Mouse (Mus musculus): ENCODE results near the gene Gm44973.

DNA sequence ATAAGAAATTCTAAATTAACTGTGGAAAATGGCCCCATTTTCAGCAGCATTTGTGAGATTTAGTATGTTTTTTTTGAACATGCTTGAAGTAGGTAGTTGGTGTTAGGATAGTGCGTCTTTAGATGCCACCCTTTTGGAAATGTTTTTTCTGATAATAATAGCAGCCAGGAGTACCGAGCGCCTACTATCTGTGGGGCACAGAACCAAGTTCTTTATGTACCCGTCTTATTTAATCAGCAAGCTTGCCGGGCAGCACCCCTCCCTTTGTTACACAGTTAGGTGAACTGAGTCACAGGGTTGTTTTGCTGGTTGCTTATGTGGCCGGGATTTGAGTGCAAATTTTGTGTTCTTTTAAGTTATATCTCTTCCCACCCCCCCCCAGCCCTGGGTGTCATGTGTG is 65.9 kb downstream of the Gm44973 start:
- TF ChIP-seq POLR2A (IDR thresholded peaks at IDR 0.05; ENCODE audit: borderline replicate concordance, insufficient read depth, low read length) (no peak), CTCF (IDR thresholded peaks at IDR 0.05; ENCODE audit: borderline replicate concordance, insufficient read depth, low read depth, low read length) (no peak)
